Mouse (Mus musculus): ENCODE measurements around the gene Spata13. TPM values are rescaled to one million over a fixed set of nuclear protein-coding genes. Genes with fewer than 3 reads are reported as not detected.

The Spata13 gene
- polyA plus RNA-seq (2015; fragmentation: Nextera tagmentation; extraction: Ambion mirVana), result 19.9 and 22.6 TPM in 2 replicates

DNA sequence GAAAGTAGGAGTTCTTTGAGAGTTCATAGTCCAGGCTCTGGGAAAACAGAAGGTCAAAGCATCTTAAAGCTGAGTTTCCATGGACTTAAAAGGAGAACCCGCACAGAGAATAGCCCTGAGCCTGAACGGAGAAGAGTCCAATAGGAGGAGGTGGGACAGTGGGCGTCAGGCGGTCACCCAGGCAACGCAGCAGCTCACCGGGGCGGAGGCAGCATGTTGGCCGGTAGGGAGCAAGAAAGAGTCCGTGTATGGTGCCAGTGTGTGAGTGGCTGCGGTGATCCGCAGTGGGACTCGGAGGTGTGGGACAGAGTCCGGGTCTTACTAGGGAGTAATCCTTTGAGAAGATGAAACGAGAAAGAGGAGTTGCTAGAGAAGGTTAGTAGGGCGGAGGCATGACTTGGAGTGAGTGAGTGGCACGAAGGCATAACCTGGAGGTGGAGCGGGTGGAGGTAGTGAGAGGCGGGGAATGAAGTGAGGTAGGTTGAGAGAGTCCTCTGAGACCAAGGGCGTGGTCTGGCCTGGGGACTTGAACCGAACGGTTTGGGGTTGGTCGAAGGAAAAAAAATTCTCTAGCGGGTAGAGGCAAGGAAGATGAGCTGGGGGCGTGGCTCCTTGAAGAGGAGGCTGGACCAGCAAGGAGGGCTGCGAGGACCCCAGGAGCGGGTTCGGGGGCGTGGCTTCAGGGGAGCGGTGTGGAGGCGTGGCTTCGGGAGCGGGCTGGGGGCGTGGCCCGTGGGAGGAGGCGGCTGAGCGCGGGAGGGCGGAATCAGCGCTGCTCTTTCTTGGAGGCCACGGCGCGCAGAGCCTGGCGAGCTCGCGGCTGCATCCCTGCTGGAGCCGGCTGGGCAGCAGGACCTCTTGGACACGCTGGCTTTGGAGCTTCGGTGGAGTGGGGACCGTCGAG, at the start of gene Spata13:
Gene Spata13 (plus strand): TSS at position 41 of the 904 bp plus-strand sequence.
- under 1% methylated on average over 48 of the region's 50 CpGs for WGBS
- Histone ChIP-seq H3K9me3 (ENCODE audit: control insufficient read depth, low read length) (no peaks in the 10 kb centered on the region), H3K4me2 (ENCODE audit: low read depth, low read length) (peak within 1 kb of the TSS; percentile 96), H3K4me3 (ENCODE audit: low read length) (peak within 1 kb of the TSS; percentile 71), H3K9ac (ENCODE audit: low read depth, low read length) (peak within 1 kb of the TSS; percentile 81), H3K27ac (ENCODE audit: low read length) (peak within 1 kb of the TSS; percentile 65), H3K4me1 (ENCODE audit: control insufficient read depth, insufficient read depth, low read length) (peaks cover 26% of the 10 kb centered on the region), H3K36me3 (ENCODE audit: control insufficient read depth, insufficient read depth, low read length) (no peaks in the 10 kb centered on the region), H3K27me3 (replicated peaks; ENCODE audit: control insufficient read depth, insufficient read depth, low read length) (peaks cover 2% of the 10 kb centered on the region; the same call in 1 of the 2 replicates)
- ATAC-seq, result peak; percentile 96

DNA sequence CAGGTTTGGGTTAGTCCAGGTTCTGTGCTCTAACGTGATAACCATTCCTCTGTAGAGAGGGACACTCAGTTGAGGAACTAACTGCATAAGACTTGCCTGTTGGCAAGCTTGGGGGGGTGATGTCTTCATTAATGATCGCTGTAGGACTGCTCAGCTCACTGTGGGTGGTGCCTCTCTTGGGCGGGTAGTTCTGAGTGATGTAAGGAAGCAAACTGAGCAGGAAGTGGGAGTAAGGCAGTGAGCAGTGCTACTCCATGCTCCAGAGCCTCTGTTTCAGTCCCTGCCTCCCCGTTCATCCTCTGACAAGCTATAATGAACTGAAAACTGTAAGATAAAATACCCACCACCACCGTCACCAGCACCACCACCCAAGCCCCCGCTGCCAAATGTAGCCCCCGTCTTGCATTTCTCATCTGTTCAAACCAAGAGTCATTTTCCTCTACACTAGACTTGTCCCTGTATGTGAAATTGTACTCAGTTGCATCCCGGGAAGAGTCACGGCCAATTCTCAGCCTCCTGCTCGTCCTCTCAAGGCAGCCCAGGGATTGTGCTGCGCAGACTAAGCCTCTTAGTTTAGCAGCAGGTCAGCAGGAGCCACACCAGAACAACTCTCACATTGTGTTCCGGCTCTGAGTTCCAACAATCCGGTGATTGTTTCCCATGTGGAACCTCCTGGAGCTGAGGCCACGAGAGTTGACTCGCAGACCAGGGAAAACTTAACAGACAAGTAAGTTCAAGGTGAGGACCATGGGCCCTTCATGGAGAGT, 46.9 kb upstream of the Spata13 start:
- no peak for ATAC-seq
- Histone ChIP-seq H3K36me3 (ENCODE audit: control insufficient read depth, insufficient read depth, low read length) (no peaks in the 10 kb centered on the region), H3K4me1 (ENCODE audit: control insufficient read depth, insufficient read depth, low read length) (peaks cover 6% of the 10 kb centered on the region; the same call in 1 of the 2 replicates), H3K9me3 (ENCODE audit: control insufficient read depth, low read length) (no peaks in the 10 kb centered on the region), H3K4me2 (ENCODE audit: low read depth, low read length) (no peak overlapping the region), H3K27ac (ENCODE audit: low read length) (no peak overlapping the region), H3K9ac (ENCODE audit: low read depth, low read length) (no peak overlapping the region), H3K27me3 (replicated peaks; ENCODE audit: control insufficient read depth, insufficient read depth, low read length) (no peaks in the 10 kb centered on the region), H3K4me3 (ENCODE audit: low read length) (no peak overlapping the region)
- WGBS, result 64% methylated on average over 15 of the region's 15 CpGs

DNA sequence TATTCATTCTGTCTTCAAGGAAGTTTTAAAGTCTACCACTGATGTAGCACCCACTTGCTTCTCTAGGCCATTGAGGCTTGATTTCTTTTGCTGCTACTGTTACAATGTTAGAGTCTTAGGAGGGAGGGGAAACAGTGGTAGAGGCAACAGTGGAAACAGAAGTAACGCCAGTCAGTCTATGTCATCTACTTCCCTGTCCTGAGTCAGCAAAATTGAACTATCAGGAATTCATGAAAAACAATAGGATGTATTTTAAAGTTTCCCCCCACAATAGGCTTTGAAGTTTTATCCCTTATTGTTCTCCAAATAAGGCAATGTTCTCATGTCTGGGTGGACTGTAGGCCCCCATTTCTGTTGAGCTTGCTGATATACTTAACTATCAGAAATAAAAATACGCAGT, 44.8 kb upstream of the Spata13 start:
- no peak overlapping the region for H3K4me3 ChIP-seq (ENCODE audit: low read length)
- H3K9me3 ChIP-seq (ENCODE audit: control insufficient read depth, low read length), result no peaks in the 10 kb centered on the region
- no peak overlapping the region for H3K27ac ChIP-seq (ENCODE audit: low read length)
- ATAC-seq, result no peak
- 84% methylated on average over 2 of the region's 2 CpGs for WGBS
- H3K4me1 ChIP-seq (ENCODE audit: control insufficient read depth, insufficient read depth, low read length), result peaks cover 9% of the 10 kb centered on the region; the same call in 1 of the 2 replicates
- H3K27me3 ChIP-seq (replicated peaks; ENCODE audit: control insufficient read depth, insufficient read depth, low read length), result no peaks in the 10 kb centered on the region
- H3K36me3 ChIP-seq (ENCODE audit: control insufficient read depth, insufficient read depth, low read length), result no peaks in the 10 kb centered on the region
- H3K4me2 ChIP-seq (ENCODE audit: low read depth, low read length), result no peak overlapping the region
- no peak overlapping the region for H3K9ac ChIP-seq (ENCODE audit: low read depth, low read length)

DNA sequence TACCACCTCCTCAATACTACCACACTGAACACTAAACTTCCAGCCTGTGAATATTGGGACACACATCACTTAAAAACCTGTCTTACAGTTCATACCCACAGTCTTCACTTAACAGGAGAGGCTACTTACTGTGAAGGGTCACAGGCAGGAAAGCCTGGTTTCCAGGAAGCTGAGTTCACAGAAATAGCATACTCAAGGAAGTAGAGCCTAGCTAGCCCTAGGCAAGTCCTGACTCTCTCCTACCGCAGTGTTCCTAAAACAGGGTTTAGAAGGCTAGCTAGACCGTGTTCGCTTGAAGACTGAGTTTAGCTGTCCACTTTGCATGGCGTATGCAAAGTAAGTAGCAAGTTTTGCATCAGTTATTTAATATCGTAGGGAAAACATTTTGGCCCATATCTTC, 41.5 kb upstream of the Spata13 start:
- Histone ChIP-seq H3K27ac (ENCODE audit: low read length) (no peak overlapping the region), H3K36me3 (ENCODE audit: control insufficient read depth, insufficient read depth, low read length) (no peaks in the 10 kb centered on the region), H3K4me2 (ENCODE audit: low read depth, low read length) (no peak overlapping the region), H3K27me3 (replicated peaks; ENCODE audit: control insufficient read depth, insufficient read depth, low read length) (no peaks in the 10 kb centered on the region), H3K9ac (ENCODE audit: low read depth, low read length) (no peak overlapping the region), H3K4me3 (ENCODE audit: low read length) (no peak overlapping the region), H3K4me1 (ENCODE audit: control insufficient read depth, insufficient read depth, low read length) (peaks cover 9% of the 10 kb centered on the region), H3K9me3 (ENCODE audit: control insufficient read depth, low read length) (no peaks in the 10 kb centered on the region)
- no peak for ATAC-seq
- 78% methylated on average over 5 of the region's 5 CpGs for WGBS

DNA sequence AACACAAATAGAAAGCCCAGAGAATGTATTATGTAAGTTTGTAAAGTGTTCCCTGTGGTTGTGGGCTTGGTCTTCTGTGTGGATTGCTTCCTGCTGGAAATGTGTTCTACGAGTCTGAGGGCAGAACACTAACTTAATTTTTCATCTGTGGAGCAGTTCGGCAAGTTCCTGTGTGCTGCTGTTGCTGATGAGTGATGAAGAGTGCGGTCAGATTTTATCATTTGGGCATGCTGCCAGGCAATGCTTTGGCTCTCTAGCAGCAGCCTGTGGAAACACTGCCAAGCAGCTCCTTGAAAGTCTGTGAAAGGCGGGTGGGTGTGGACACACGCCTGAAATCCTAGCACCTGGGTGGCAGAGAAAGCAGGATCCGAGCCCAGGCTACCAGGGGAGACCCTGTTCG, 41.0 kb upstream of the Spata13 start:
- Histone ChIP-seq H3K9me3 (ENCODE audit: control insufficient read depth, low read length) (no peaks in the 10 kb centered on the region), H3K4me3 (ENCODE audit: low read length) (no peak overlapping the region), H3K4me1 (ENCODE audit: control insufficient read depth, insufficient read depth, low read length) (peaks cover 11% of the 10 kb centered on the region), H3K27ac (ENCODE audit: low read length) (no peak overlapping the region), H3K27me3 (replicated peaks; ENCODE audit: control insufficient read depth, insufficient read depth, low read length) (no peaks in the 10 kb centered on the region), H3K9ac (ENCODE audit: low read depth, low read length) (no peak overlapping the region), H3K4me2 (ENCODE audit: low read depth, low read length) (no peak overlapping the region), H3K36me3 (ENCODE audit: control insufficient read depth, insufficient read depth, low read length) (no peaks in the 10 kb centered on the region)
- WGBS, result 44% methylated on average over 7 of the region's 7 CpGs
- no peak for ATAC-seq

DNA sequence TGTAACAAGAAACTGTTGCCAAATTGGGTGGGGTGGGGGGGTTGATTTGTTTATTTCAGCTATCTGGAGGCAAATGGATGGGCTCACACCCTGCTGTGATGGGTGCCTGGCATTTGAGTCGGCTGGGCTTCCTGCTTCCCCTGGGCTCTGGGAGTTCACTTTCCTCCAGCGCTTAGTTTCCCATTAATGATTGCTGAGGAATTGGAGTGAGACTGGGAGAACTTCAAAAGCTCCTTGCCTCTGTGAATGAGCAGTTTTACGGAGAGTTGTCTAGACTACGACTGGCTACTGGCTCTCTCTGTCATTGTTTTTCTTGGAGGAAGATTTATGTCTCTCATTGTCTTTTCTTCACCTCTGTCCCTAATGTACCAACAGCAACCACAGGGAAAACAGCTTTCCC, 36.2 kb upstream of the Spata13 start:
- H3K9me3 ChIP-seq (ENCODE audit: control insufficient read depth, low read length), result no peaks in the 10 kb centered on the region
- H3K9ac ChIP-seq (ENCODE audit: low read depth, low read length), result no peak overlapping the region
- H3K27me3 ChIP-seq (replicated peaks; ENCODE audit: control insufficient read depth, insufficient read depth, low read length), result no peaks in the 10 kb centered on the region
- no peak overlapping the region for H3K27ac ChIP-seq (ENCODE audit: low read length)
- 8% methylated on average over 4 of the region's 4 CpGs for WGBS
- ATAC-seq, result no peak; the same call in 1 of the 2 replicates
- H3K4me1 ChIP-seq (ENCODE audit: control insufficient read depth, insufficient read depth, low read length), result peaks cover 9% of the 10 kb centered on the region
- H3K4me2 ChIP-seq (ENCODE audit: low read depth, low read length), result no peak overlapping the region
- H3K36me3 ChIP-seq (ENCODE audit: control insufficient read depth, insufficient read depth, low read length), result no peaks in the 10 kb centered on the region
- no peak overlapping the region for H3K4me3 ChIP-seq (ENCODE audit: low read length)

DNA sequence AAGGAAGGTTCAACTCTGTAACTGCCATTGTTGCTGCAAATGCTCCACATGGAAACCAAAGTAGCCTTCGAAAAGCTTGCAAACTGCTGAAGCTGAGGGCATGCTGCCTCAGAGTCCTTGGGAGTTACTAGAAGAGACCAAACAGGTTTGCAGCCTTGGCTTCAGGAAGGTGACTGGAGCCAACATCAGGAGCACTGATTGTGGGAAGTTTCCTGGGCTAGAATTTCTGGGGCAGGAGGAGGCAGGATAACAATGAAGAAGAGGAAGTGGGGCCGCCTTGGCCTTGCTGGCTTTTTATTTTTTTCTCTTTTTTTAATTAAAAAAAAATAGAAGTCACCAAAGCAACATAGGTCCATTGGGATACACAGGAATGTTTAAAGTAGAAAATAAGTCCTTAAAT, 34.8 kb upstream of the Spata13 start:
- WGBS, result 72% methylated on average over 2 of the region's 2 CpGs
- H3K27ac ChIP-seq (ENCODE audit: low read length), result no peak overlapping the region
- no peak for ATAC-seq

GRCm38 (mm10) chr14:60605564-60605963, 28.2 kb upstream of the Spata13 start:
- H3K4me2 ChIP-seq (ENCODE audit: low read depth, low read length), result no peak overlapping the region
- 74% methylated on average over 2 of the region's 2 CpGs for WGBS
- no peak overlapping the region for H3K9ac ChIP-seq (ENCODE audit: low read depth, low read length)
- H3K27me3 ChIP-seq (replicated peaks; ENCODE audit: control insufficient read depth, insufficient read depth, low read length), result no peaks in the 10 kb centered on the region
- H3K4me3 ChIP-seq (ENCODE audit: low read length), result no peak overlapping the region
- H3K36me3 ChIP-seq (ENCODE audit: control insufficient read depth, insufficient read depth, low read length), result no peaks in the 10 kb centered on the region
- no peak overlapping the region; the same call in 1 of the 2 replicates for H3K27ac ChIP-seq (ENCODE audit: low read length)
- ATAC-seq, result no peak
- no peaks in the 10 kb centered on the region for H3K9me3 ChIP-seq (ENCODE audit: control insufficient read depth, low read length)
- H3K4me1 ChIP-seq (ENCODE audit: control insufficient read depth, insufficient read depth, low read length), result no peaks in the 10 kb centered on the region

More for the DNA sequence above, 34.8 kb upstream of the Spata13 start:
- Histone ChIP-seq H3K4me3 (ENCODE audit: low read length) (no peak overlapping the region), H3K9ac (ENCODE audit: low read depth, low read length) (no peak overlapping the region), H3K27me3 (replicated peaks; ENCODE audit: control insufficient read depth, insufficient read depth, low read length) (no peaks in the 10 kb centered on the region), H3K4me1 (ENCODE audit: control insufficient read depth, insufficient read depth, low read length) (peaks cover 6% of the 10 kb centered on the region), H3K36me3 (ENCODE audit: control insufficient read depth, insufficient read depth, low read length) (no peaks in the 10 kb centered on the region), H3K4me2 (ENCODE audit: low read depth, low read length) (no peak overlapping the region), H3K9me3 (ENCODE audit: control insufficient read depth, low read length) (no peaks in the 10 kb centered on the region)

GRCm38 (mm10) chr14:60606194-60606593, 27.6 kb upstream of the Spata13 start:
- ATAC-seq, result peak; percentile 58; the same call in 1 of the 2 replicates
- Histone ChIP-seq H3K4me3 (ENCODE audit: low read length) (no peak overlapping the region), H3K36me3 (ENCODE audit: control insufficient read depth, insufficient read depth, low read length) (no peaks in the 10 kb centered on the region), H3K9me3 (ENCODE audit: control insufficient read depth, low read length) (no peaks in the 10 kb centered on the region), H3K4me2 (ENCODE audit: low read depth, low read length) (no peak overlapping the region), H3K4me1 (ENCODE audit: control insufficient read depth, insufficient read depth, low read length) (no peaks in the 10 kb centered on the region), H3K27ac (ENCODE audit: low read length) (no peak overlapping the region), H3K9ac (ENCODE audit: low read depth, low read length) (no peak overlapping the region), H3K27me3 (replicated peaks; ENCODE audit: control insufficient read depth, insufficient read depth, low read length) (no peaks in the 10 kb centered on the region)
- WGBS, result 46% methylated on average over 4 of the region's 4 CpGs

All from intestine, embryonic 16.5 days (tissue).